Mouse (Mus musculus): ENCODE results near the gene Gm4791. TPM values are rescaled to one million over a fixed set of nuclear protein-coding genes. Genes with fewer than 3 reads are reported as not detected.

Gene Gm4791
- total and polyA plus RNA-seq, 3 experiments: not detected

DNA sequence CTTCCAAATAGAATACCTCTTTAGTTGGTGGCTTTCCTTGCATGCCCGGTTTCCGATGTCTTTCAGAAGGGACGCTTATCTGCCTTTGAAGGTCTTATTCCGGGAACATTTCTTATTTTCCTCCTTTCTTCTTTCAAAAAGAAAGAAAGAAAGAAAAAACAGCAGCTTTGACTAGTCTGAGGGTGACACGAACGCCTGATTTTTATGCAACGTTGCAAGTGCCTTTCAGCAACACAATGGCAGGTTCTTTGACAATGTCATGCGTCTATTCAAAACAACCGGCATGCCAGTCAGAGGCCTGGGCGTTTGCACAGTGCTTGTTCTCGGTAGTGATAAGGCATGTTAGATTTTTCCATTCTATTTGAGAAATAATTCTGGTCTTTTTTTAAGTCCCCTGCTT is 19.7 kb upstream of the Gm4791 start:
- no peak for DNase-seq (ENCODE audit: extremely low read depth)
- in situ Hi-C loops (cut with MboI; ENCODE audit: low pct_ligation_motif_present, low pct_unique_long_range_greater_than_20kb, low sequenced_read_pairs) (no loop called here), dilution Hi-C loops (cut with MboI; ENCODE audit: extremely low pct_ligation_motif_present, extremely low pct_unique_long_range_greater_than_20kb, low sequenced_read_pairs) (no loop called here)
- no peaks in the 10 kb centered on the region for H3K79me2 ChIP-seq (replicated peaks; ENCODE audit: control insufficient read depth, extremely low read depth, insufficient read depth, poor library complexity, severe bottlenecking)
- no peak overlapping the region for H3K9ac ChIP-seq (ENCODE audit: insufficient read depth, low read depth)
- H3K27ac ChIP-seq (ENCODE audit: insufficient read depth, low read depth): no peak overlapping the region
- H3K4me1 ChIP-seq (ENCODE audit: control insufficient read depth in 1 of 2, insufficient read depth in 2 of 2): no peaks in the 10 kb centered on the region
- peaks cover 71% of the 10 kb centered on the region for H3K9me3 ChIP-seq (replicated peaks; ENCODE audit: low read length)
- no peaks in the 10 kb centered on the region for H3K36me3 ChIP-seq (replicated peaks in 1 of 2; ENCODE audit: control insufficient read depth in 1 of 2, insufficient read depth in 1 of 2, low read length in 1 of 2)
- H3K4me2 ChIP-seq (ENCODE audit: insufficient read depth, low read depth, poor library complexity, severe bottlenecking): no peak overlapping the region
- H3K4me3 ChIP-seq (replicated peaks in 1 of 3; ENCODE audit: low read depth in 2 of 3, low read length in 2 of 3, poor library complexity in 1 of 3): no peak overlapping the region
- TF ChIP-seq JUND (conservative IDR thresholded peaks at IDR 0.05; ENCODE audit: low read depth, low read length) (no peak), CHD2 (IDR thresholded peaks at IDR 0.05; ENCODE audit: low read length) (no peak), MXI1 (IDR thresholded peaks at IDR 0.05; ENCODE audit: low read depth, low read length) (no peak), ELF1 (IDR thresholded peaks at IDR 0.05; ENCODE audit: low read depth, low read length) (no peak), CTCF (conservative IDR thresholded peaks at IDR 0.05 in 1 of 2, IDR thresholded peaks at IDR 0.05 in 1 of 2; ENCODE audit: low read depth in 2 of 2, low read length in 2 of 2) (no peak), PAX5 (IDR thresholded peaks at IDR 0.05; ENCODE audit: low read length) (no peak), CHD1 (IDR thresholded peaks at IDR 0.05; ENCODE audit: low read depth, low read length) (no peak), NRF1 (IDR thresholded peaks at IDR 0.05; ENCODE audit: low read depth, low read length) (no peak), ZC3H11A (IDR thresholded peaks at IDR 0.05; ENCODE audit: low read depth, low read length) (no peak), TCF12 (IDR thresholded peaks at IDR 0.05; ENCODE audit: low read depth, low read length) (no peak), MAZ (IDR thresholded peaks at IDR 0.05; ENCODE audit: low read depth, low read length) (no peak)
- H3K27me3 ChIP-seq (replicated peaks): no peaks in the 10 kb centered on the region

DNA sequence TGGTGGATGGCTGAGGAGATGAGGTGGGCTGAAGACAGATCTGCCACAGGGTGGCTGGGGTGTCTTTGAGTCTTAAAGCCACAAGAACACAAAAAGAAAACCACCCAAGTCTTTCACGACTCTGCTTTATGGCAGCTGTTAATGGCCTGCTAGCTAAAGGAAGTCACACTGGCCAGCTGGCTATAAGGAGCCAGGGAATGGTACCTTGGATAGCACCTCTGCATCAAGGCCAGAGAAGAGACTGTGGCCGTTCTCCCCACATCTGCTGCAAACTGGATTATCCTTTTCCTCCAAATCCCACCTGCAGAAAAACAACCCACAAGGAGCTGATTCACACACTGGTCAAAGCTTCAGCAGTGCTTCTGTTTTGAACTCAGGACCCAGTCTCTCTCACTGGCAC is 18.4 kb upstream of the Gm4791 start:
- Histone ChIP-seq H3K36me3 (replicated peaks in 1 of 2; ENCODE audit: control insufficient read depth in 1 of 2, insufficient read depth in 1 of 2, low read length in 1 of 2) (no peaks in the 10 kb centered on the region), H3K79me2 (replicated peaks; ENCODE audit: control insufficient read depth, extremely low read depth, insufficient read depth, poor library complexity, severe bottlenecking) (no peaks in the 10 kb centered on the region), H3K4me2 (ENCODE audit: insufficient read depth, low read depth, poor library complexity, severe bottlenecking) (no peak overlapping the region), H3K27ac (ENCODE audit: insufficient read depth, low read depth) (no peak overlapping the region), H3K9me3 (replicated peaks; ENCODE audit: low read length) (peaks cover 78% of the 10 kb centered on the region), H3K9ac (ENCODE audit: insufficient read depth, low read depth) (no peak overlapping the region), H3K4me1 (ENCODE audit: control insufficient read depth in 1 of 2, insufficient read depth in 2 of 2) (no peaks in the 10 kb centered on the region), H3K4me3 (replicated peaks in 1 of 3; ENCODE audit: low read depth in 2 of 3, low read length in 2 of 3, poor library complexity in 1 of 3) (no peak overlapping the region), H3K27me3 (replicated peaks) (no peaks in the 10 kb centered on the region)
- in situ Hi-C loops (cut with MboI; ENCODE audit: low pct_ligation_motif_present, low pct_unique_long_range_greater_than_20kb, low sequenced_read_pairs) (no loop called here), dilution Hi-C loops (cut with MboI; ENCODE audit: extremely low pct_ligation_motif_present, extremely low pct_unique_long_range_greater_than_20kb, low sequenced_read_pairs) (no loop called here)
- TF ChIP-seq USF1 (IDR thresholded peaks at IDR 0.05; ENCODE audit: low read depth, low read length): no peak
- TF ChIP-seq MXI1 (IDR thresholded peaks at IDR 0.05; ENCODE audit: low read depth, low read length): no peak
- no peak for TF ChIP-seq JUN (IDR thresholded peaks at IDR 0.05; ENCODE audit: insufficient read depth, low read depth, low read length)
- TF ChIP-seq ETS1 (conservative IDR thresholded peaks at IDR 0.05; ENCODE audit: low read depth, low read length): no peak
- no peak for TF ChIP-seq RCOR1 (conservative IDR thresholded peaks at IDR 0.05; ENCODE audit: low read depth, low read length)
- no peak for TF ChIP-seq ZNF384 (IDR thresholded peaks at IDR 0.05; ENCODE audit: low read depth, low read length)
- no peak for TF ChIP-seq TBP (conservative IDR thresholded peaks at IDR 0.05; ENCODE audit: low read depth, low read length)
- TF ChIP-seq MYC (IDR thresholded peaks at IDR 0.05; ENCODE audit: low read depth, low read length): no peak
- TF ChIP-seq MAFK (IDR thresholded peaks at IDR 0.05; ENCODE audit: insufficient replicate concordance, low read length): no peak
- no peak for TF ChIP-seq BHLHE40 (IDR thresholded peaks at IDR 0.05; ENCODE audit: low read depth, low read length)
- no peak for DNase-seq (ENCODE audit: extremely low read depth)

Data from CH12.LX (cell line).